Mouse (Mus musculus) brain, embryonic 14.5 days (tissue): ENCODE data around the gene Smarcd3.

Experiments used
- CTCF ChIP-seq: fragments of 200-500 bp; IDR thresholded peaks from 2 replicates; pipeline ENCODE4 v1.5.1; 2012; ENCODE audit warnings: inconsistent platforms, mild to moderate bottlenecking, moderate library complexity, borderline replicate concordance; ENCODE audit not compliant: insufficient read depth, insufficient read length; ENCODE audit errors: extremely low read depth
- POLR2A ChIP-seq: fragments of 200-500 bp; IDR thresholded peaks from 2 replicates; pipeline ENCODE4 v1.6.1; 2012; ENCODE audit warnings: mild to moderate bottlenecking, inconsistent platforms, borderline replicate concordance; ENCODE audit not compliant: poor library complexity, insufficient read depth, insufficient read length, severe bottlenecking; ENCODE audit errors: extremely low read depth

GRCm38 (mm10) chr5:24618921-24619320, 5.3 kb downstream of the Smarcd3 start:
- TF ChIP-seq POLR2A (no peak), CTCF (no peak)
